Mouse (Mus musculus) embryo, embryonic 11.5 days (tissue): ENCODE results near the gene Gzme.
"Not testable (repeated sequence)": the region's sequence is repeated elsewhere in the genome, so short reads cannot be mapped to it uniquely, and the experiment has no call there.

Experiments
- DNase-seq: peaks from one replicate; pipeline ENCODE4 v3.0.0-alpha.2; 2012; ENCODE audit warnings: low read depth, low spot score

Gene Gzme

GRCm38 (mm10) chr14:56120525-56120924, at the start of gene Gzme:
Gene Gzme (minus strand): TSS chr14:56120625.
- no peak for DNase-seq

DNA sequence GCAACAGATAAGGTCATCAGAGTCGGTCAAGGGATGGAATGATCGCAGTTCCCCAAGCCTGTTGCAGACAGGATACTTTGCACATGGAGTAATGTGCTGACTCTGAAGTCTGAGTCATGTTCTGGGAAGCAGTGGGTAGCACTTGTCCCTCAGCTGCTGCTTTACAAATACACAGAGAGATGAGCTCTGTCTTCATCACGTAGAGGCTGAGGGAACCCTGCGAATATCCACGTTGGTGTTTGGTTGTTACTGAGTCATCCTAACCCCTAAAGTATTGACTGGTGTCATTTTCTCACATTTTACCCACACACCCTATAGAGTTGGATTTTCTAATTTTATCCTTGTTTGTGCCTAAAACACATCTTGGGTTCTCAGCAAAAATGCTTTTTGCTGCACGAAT, 47.6 kb upstream of the Gzme start:
- DNase-seq, result no peak

DNA sequence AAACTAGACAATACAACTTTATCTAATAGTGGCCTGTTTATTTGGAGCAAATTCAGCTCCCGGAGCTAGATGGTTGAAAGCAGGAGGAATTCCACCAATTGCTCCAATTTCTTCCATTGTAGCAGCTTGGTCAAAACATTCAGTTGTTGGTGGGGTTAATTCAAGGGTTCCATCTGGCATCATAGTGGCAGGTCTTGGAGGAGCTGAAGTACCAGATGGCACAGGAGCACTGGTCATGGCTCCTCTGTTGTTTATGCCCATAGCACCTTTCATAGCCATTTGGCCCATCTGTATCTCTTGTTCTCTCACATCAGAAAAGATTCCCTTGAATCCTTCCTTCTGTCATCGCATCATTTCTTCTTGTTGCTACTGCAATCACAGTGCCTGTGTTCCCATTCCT, 41.7 kb upstream of the Gzme start:
- DNase-seq, result no peak

GRCm38 (mm10) chr14:56159479-56159878, 39.1 kb upstream of the Gzme start, which contains the start of gene Gzmg:
Gene Gzmg (minus strand): TSS chr14:56159579.
- not testable (repeated sequence) for DNase-seq

GRCm38 (mm10) chr14:56155340-56155739, 34.9 kb upstream of the Gzme start:
- DNase-seq, result no peak

- DNase-seq, result not testable (repeated sequence)
Observed at GRCm38 (mm10) chr14:56133675-56134074, 13.2 kb upstream of the Gzme start.

- DNase-seq, result not testable (repeated sequence)
Observed at GRCm38 (mm10) chr14:56132508-56132907, 12.1 kb upstream of the Gzme start, which contains the start of gene Gzmd. Gene Gzmd (minus strand): TSS chr14:56132608.

DNA sequence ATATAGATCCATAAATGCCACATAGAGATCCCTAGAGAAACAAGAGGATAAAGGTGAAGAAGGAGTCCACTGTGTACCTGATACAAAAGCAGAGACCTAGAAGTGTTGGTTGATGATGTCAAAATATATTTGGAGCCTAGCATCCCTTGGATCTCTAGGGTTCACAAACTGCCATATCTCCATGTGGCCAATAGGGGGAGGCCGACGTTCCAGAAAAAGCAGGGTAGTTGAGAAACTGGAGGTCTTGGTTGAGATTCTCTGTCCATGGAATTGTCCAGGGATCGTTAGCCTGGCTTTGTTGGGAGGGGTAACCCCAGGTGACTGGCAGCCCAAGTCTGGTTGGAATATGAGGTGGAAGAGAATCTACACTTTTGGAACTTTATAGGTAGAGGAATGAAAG, 7.9 kb upstream of the Gzme start:
- no peak for DNase-seq

- no peak for DNase-seq
Observed at GRCm38 (mm10) chr14:56123516-56123915, 3.1 kb upstream of the Gzme start.

GRCm38 (mm10) chr14:56115531-56116310, 4.7 kb downstream of the Gzme start:
- DNase-seq, result not testable (repeated sequence)

DNA sequence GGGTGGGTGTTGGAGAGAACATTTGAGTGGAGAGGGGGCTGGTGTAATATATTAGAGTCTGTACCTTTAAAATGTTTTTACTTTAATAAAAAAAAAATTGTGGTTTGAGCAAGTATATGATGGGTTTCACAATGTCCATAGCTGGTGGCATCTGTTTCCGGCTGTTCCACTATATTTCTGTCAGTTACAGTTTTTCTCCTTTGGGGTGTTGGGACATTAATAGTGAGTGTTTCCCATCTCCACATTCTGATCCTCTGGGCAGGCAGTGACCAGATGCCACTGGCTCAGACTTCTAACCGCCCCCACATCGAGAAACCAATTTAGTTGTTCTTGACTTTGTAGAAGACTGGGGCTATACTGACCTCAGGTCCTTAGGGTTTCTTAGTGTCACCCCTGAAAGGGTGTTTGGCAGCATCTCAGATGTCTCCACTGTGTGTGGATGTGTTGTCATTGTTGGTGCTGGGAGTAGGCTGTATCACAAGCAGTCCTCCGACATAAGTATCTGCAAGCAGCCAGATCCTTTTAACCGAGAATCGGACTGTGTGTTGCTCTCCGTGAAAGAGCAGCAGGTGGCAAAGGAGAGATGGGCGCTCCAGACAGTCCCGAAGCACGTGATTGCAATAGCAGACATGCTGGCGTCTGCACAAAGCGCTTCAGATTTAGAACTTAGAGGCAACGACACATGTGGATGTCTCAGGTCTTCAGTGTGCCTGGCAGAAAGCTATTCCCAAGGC, 14.8 kb downstream of the Gzme start:
- no peak for DNase-seq

DNA sequence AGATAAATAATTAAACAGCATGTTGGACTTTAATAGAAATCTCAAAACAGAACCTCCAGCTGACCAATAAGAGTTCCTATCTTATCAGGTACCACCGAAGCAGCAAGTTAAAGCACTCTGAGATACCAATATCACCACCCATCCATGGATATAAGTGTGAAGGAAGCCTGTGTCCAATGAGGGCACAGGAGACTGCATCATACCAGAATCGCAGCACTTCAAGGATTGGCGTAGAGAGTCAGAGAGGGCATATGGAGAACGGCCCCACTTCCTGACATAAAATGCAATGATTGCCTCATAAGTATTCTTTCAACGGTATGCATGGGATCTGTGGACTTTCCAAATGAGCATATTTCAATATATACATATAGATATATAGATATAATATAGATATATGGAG, 15.4 kb downstream of the Gzme start:
- DNase-seq, result no peak

DNA sequence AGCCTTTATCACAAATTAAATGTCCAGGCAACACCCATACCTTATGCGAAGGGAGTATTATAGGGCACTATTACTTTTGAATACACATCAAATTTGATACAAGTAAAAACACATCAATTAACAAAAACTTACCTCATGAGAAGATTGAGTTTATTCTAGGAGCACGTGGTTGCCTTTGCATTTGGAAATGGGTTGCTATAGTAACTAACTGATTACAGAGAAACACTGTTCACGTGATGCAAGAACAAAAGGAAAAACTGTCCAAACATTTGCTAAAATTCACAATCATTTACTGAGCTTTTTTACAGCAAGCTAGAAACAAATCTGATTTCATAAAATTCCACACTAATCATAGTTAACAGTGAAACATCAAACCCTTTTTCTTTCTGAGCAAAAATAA, 17.0 kb downstream of the Gzme start:
- no peak for DNase-seq

GRCm38 (mm10) chr14:56102386-56102785, 18.0 kb downstream of the Gzme start, which contains the start of gene Ctsg:
Gene Ctsg (minus strand): TSS chr14:56102574.
- DNase-seq, result no peak

GRCm38 (mm10) chr14:56098940-56099339, 21.5 kb downstream of the Gzme start:
- DNase-seq, result peak; percentile 3

- no peak for DNase-seq
Observed at GRCm38 (mm10) chr14:56097597-56097996, 22.8 kb downstream of the Gzme start.

DNA sequence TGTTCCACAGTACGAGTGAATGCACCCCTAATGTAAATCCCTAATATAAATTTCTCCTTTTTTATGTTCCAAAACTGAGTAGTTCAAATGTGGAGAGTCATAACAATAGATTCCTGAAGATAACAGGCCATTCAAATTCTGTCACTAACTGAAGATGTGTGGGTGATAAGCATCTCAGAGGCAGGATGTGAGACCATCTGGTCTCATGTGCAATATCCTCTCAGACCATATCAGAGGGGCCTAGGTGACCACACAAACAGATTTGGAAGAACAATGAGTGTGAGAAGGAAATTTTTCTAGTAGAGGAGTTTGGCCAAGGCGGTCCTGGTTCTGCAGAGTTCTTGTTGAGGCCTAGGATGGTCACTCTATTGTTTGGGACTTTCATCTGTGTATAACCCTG, 27.1 kb downstream of the Gzme start:
- no peak for DNase-seq

DNA sequence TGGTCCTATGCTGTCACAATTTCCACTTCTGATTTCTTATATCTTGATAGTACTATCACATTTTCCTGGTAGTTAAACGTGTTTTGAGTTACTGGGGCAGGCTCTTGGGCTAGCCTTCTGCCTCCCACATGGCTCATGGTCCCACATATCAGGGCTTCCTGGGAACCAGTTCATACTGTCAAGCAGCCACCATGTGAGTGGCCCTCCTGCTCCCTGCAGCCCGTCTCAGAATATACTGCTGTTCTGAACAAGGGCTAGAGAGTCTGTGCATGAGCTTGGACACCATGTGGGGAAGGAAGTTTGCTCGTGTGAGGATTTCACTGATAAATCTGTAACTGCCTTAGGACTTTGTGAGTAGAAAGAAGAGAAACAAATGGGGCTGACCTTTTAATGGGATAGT, 33.7 kb downstream of the Gzme start:
- DNase-seq, result no peak

GRCm38 (mm10) chr14:56085167-56085566, 35.3 kb downstream of the Gzme start, which contains the start of gene Mcpt8:
Gene Mcpt8 (minus strand): TSS chr14:56085273.
- no peak for DNase-seq

DNA sequence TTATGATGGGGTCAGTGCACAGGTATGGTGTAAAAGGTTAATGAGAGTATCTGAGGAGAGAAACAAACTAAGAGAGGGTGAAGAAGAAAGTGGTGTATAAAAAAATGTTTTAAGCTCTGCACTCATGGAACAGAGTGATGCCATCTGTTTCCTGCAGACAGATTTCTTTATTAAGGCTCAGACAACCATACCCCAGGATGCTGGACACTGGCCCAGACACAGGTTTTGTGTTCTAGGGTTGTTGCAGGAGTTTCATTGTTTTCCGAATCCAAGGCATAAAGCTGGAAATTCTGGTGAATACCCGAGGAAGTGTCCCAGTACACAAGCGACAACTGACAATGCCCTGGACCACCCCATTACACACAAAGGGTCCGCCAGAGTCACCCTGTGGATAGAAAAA, 38.4 kb downstream of the Gzme start:
- DNase-seq, result no peak
